Mouse (Mus musculus) heart, adult 2 months (tissue): ENCODE data around the gene Snai3.

Experiments used
- CTCF ChIP-seq: fragments of 200-600 bp; IDR thresholded peaks from 2 replicates; pipeline ENCODE4 v1.8.1; 2022; ENCODE audit warnings: antibody characterized with exemption, mild to moderate bottlenecking, moderate library complexity
- POLR2A ChIP-seq: fragments of 200-500 bp; IDR thresholded peaks from 2 replicates; pipeline ENCODE4 v1.6.1; 2011; ENCODE audit warnings: mild to moderate bottlenecking, low read depth, low read length, control low read depth; ENCODE audit not compliant: insufficient read depth

DNA sequence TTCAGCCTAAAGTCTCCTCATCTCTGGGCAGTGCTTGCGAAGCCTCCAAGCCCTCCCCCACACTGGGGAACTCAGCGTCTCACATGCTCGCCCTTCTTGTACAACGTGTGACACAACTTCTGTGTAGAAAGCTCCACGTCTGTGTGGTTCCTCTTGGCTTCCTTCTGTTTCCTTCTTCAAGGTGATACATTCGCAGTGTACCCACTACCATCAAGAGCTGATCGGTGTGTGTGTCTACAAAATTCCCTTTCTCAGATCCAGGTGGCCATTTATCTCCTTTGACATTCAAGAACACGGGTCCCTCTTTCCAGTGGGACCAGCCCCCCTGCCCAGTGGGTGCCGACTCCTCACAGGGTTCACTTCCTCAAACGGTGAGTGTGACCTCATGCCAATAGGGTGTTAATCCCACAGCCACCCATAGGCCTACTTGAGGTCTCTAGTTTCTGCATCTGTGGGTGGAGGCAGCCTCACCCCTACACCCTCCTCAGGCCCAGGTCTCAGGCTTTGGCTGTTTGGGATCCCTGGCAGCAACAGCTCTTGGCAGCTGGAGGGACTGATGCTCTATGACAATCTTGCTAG, 30.4 kb downstream of the Snai3 start:
- TF ChIP-seq POLR2A (0 out of 2 replicates have a peak, but pooled peaks have one; percentile 6), CTCF (no peak)
